Mouse (Mus musculus) heart, embryonic 16.5 days (tissue): Measurements from ENCODE around the gene Zfp760. TPM values are rescaled to one million over a fixed set of nuclear protein-coding genes. Genes with fewer than 3 reads are reported as not detected.
"Not testable (repeated sequence)": the region's sequence is repeated elsewhere in the genome, so short reads cannot be mapped to it uniquely, and the experiment has no call there.

Source experiments
- ATAC-seq: fragments of 200-750 bp; cut with Nextera tagmentation; replicated peaks from 2 replicates; pipeline ENCODE4 v1.8.0; 2017; ENCODE audit warnings: moderate number of reproducible peaks; ENCODE audit not compliant: insufficient read depth, low FRiP score; ENCODE audit errors: extremely low read depth
- H3K27ac ChIP-seq: fragments of 300-500 bp; sonication (generic); 2 replicates; pipeline ENCODE4 v1.5.1; 2014; ENCODE audit warnings: mild to moderate bottlenecking, low read length, control low read depth, moderate library complexity
- H3K27me3 ChIP-seq: fragments of 300-500 bp; sonication (generic); 2 replicates; pipeline ENCODE4 v1.6.1; 2014; ENCODE audit warnings: low read length, mixed read lengths; ENCODE audit not compliant: control insufficient read depth, insufficient read depth
- H3K36me3 ChIP-seq: fragments of 300-500 bp; sonication (generic); 2 replicates; pipeline ENCODE4 v1.6.1; 2014; ENCODE audit not compliant: control insufficient read depth, insufficient read depth
- H3K4me1 ChIP-seq: fragments of 300-500 bp; sonication (generic); 2 replicates; pipeline ENCODE4 v1.6.1; 2014; ENCODE audit warnings: low read length, mixed read lengths; ENCODE audit not compliant: control insufficient read depth, insufficient read depth
- H3K4me2 ChIP-seq: fragments of 300-500 bp; sonication (generic); 2 replicates; pipeline ENCODE4 v1.6.1; 2014; ENCODE audit warnings: low read depth, mild to moderate bottlenecking, control low read depth, low read length
- H3K4me3 ChIP-seq: fragments of 300-500 bp; sonication (generic); 2 replicates; pipeline ENCODE4 v1.5.1; 2014; ENCODE audit warnings: mild to moderate bottlenecking, control low read depth, low read length
- H3K9ac ChIP-seq: fragments of 300-500 bp; sonication (generic); 2 replicates; pipeline ENCODE4 v1.6.1; 2014; ENCODE audit warnings: low read length, control low read depth
- H3K9me3 ChIP-seq: fragments of 300-500 bp; sonication (generic); replicated peaks from 2 replicates; pipeline ENCODE4 v1.6.1; 2016; ENCODE audit warnings: low read length; ENCODE audit not compliant: control insufficient read depth
- WGBS: fragments of 180-500 bp; shearing (Covaris S2); extraction: QIAGEN DNeasy Blood & Tissue Kit; methylation state at CpG from one replicate; pipeline ENCODE4 v1.1.7; 2014; 5-methylcytosine and 5-hydroxymethylcytosine counted together
- polyA plus RNA-seq: library from polyadenylated mRNA; unstranded; fragments of >200 nt; fragmentation: Nextera tagmentation; extraction: Ambion mirVana; gene quantifications from 2 replicates; pipeline ENCODE4 v1.2.1, GENCODE M21; 2015

The Zfp760 gene
- polyA plus RNA-seq, 1 experiment from 2014 or later = 5.4 TPM

- ATAC-seq = no peak
- Histone ChIP-seq H3K27ac (no peak overlapping the region), H3K9me3 (no peaks in the 10 kb centered on the region), H3K9ac (no peak overlapping the region), H3K4me3 (no peak overlapping the region), H3K4me1 (peaks cover 2% of the 10 kb centered on the region), H3K4me2 (no peak overlapping the region), H3K36me3 (no peaks in the 10 kb centered on the region), H3K27me3 (no peaks in the 10 kb centered on the region)
- WGBS = 75% methylated on average over 1 of the region's 1 CpGs
Observed at GRCm38 (mm10) chr17:21703414-21703813, 4.1 kb upstream of the Zfp760 start.

- WGBS = 42% methylated on average over 2 of the region's 2 CpGs
- peak overlapping the region; percentile 82 for H3K4me3 ChIP-seq
Observed at GRCm38 (mm10) chr17:21708401-21708800, 860 bp downstream of the Zfp760 start.

GRCm38 (mm10) chr17:21730495-21730894 lies 23.0 kb downstream of the Zfp760 start, which contains the start of gene Zfp229:
TSS of gene Zfp229 (plus strand) at chr17:21730795.
- not testable (repeated sequence) for H3K4me2 ChIP-seq, H3K36me3 ChIP-seq, H3K27me3 ChIP-seq, H3K4me1 ChIP-seq, H3K9me3 ChIP-seq, H3K4me3 ChIP-seq, ATAC-seq, H3K27ac ChIP-seq, H3K9ac ChIP-seq
- 98% methylated on average over 9 of the region's 22 CpGs for WGBS

More at GRCm38 (mm10) chr17:21708401-21708800, 860 bp downstream of the Zfp760 start:
- no peaks in the 10 kb centered on the region for H3K27me3 ChIP-seq
- no peak overlapping the region for H3K27ac ChIP-seq
- H3K9ac ChIP-seq = peak overlapping the region; percentile 86
- H3K4me2 ChIP-seq = peak overlapping the region; percentile 66
- peaks cover 7% of the 10 kb centered on the region for H3K4me1 ChIP-seq
- 0 out of 2 replicates have a peak, but pooled peaks cover 3% of the 10 kb centered on the region for H3K36me3 ChIP-seq
- ATAC-seq = no peak
- H3K9me3 ChIP-seq = no peaks in the 10 kb centered on the region

GRCm38 (mm10) chr17:21733049-21733448 lies 25.5 kb downstream of the Zfp760 start:
- no peaks in the 10 kb centered on the region for H3K27me3 ChIP-seq
- H3K27ac ChIP-seq = peak overlapping the region; percentile 86; the same call in 1 of the 2 replicates
- H3K4me3 ChIP-seq = peak overlapping the region; percentile 84
- H3K9ac ChIP-seq = peak overlapping the region; percentile 89
- peaks cover 4% of the 10 kb centered on the region for H3K4me1 ChIP-seq
- no peak for ATAC-seq
- H3K4me2 ChIP-seq = peak overlapping the region; percentile 70
- WGBS = 86% methylated on average over 4 of the region's 4 CpGs
- no peaks in the 10 kb centered on the region for H3K9me3 ChIP-seq
- peaks cover 4% of the 10 kb centered on the region for H3K36me3 ChIP-seq

GRCm38 (mm10) chr17:21733529-21734031 lies 26.0 kb downstream of the Zfp760 start:
- ATAC-seq = peak; percentile 95
- under 1% methylated on average over 27 of the region's 27 CpGs for WGBS

GRCm38 (mm10) chr17:21752791-21753190 lies 45.2 kb downstream of the Zfp760 start:
- Histone ChIP-seq H3K4me1 (no peaks in the 10 kb centered on the region), H3K9ac (no peak overlapping the region), H3K4me3 (no peak overlapping the region), H3K36me3 (no peaks in the 10 kb centered on the region), H3K4me2 (no peak overlapping the region), H3K27ac (no peak overlapping the region), H3K9me3 (no peaks in the 10 kb centered on the region), H3K27me3 (no peaks in the 10 kb centered on the region)
- WGBS = 57% methylated on average over 2 of the region's 2 CpGs
- no peak for ATAC-seq

More at GRCm38 (mm10) chr17:21733529-21734031, 26.0 kb downstream of the Zfp760 start:
- peak overlapping the region; percentile 89 for H3K9ac ChIP-seq
- no peaks in the 10 kb centered on the region for H3K27me3 ChIP-seq
- no peaks in the 10 kb centered on the region for H3K9me3 ChIP-seq
- peak overlapping the region; percentile 84 for H3K4me3 ChIP-seq
- peak overlapping the region; percentile 70 for H3K4me2 ChIP-seq
- peak overlapping the region; percentile 86 for H3K27ac ChIP-seq
- peaks cover 4% of the 10 kb centered on the region for H3K4me1 ChIP-seq
- peaks cover 4% of the 10 kb centered on the region for H3K36me3 ChIP-seq

- no peak for ATAC-seq
Observed at GRCm38 (mm10) chr17:21753342-21754208, 46.0 kb downstream of the Zfp760 start.

GRCm38 (mm10) chr17:21770336-21770735 lies 62.8 kb downstream of the Zfp760 start:
- H3K27ac ChIP-seq = no peak overlapping the region
- H3K36me3 ChIP-seq = no peaks in the 10 kb centered on the region
- no peaks in the 10 kb centered on the region for H3K4me1 ChIP-seq
- H3K27me3 ChIP-seq = no peaks in the 10 kb centered on the region
- no peaks in the 10 kb centered on the region for H3K9me3 ChIP-seq
- no peak overlapping the region for H3K9ac ChIP-seq
- WGBS = 78% methylated on average over 2 of the region's 2 CpGs
- no peak overlapping the region for H3K4me2 ChIP-seq
- no peak for ATAC-seq
- no peak overlapping the region for H3K4me3 ChIP-seq

More at GRCm38 (mm10) chr17:21753342-21754208, 46.0 kb downstream of the Zfp760 start:
- peak overlapping the region; percentile 63 for H3K9ac ChIP-seq
- H3K36me3 ChIP-seq = no peaks in the 10 kb centered on the region
- H3K27ac ChIP-seq = no peak overlapping the region
- H3K9me3 ChIP-seq = no peaks in the 10 kb centered on the region
- H3K27me3 ChIP-seq = no peaks in the 10 kb centered on the region
- peak overlapping the region; percentile 57 for H3K4me3 ChIP-seq
- 14% methylated on average over 20 of the region's 20 CpGs for WGBS
- peak overlapping the region; percentile 78 for H3K4me2 ChIP-seq
- no peaks in the 10 kb centered on the region for H3K4me1 ChIP-seq
